Mouse (Mus musculus) kidney, embryonic 15.5 days (tissue): ENCODE data around the gene Flvcr2. TPM values are rescaled to one million over a fixed set of nuclear protein-coding genes. Genes with fewer than 3 reads are reported as not detected.

Source experiments
- ATAC-seq: fragments of 200-750 bp; cut with Nextera tagmentation; replicated peaks from 2 replicates; pipeline ENCODE4 v1.8.0; 2017; ENCODE audit warnings: moderate TSS enrichment; ENCODE audit not compliant: low FRiP score
- H3K27ac ChIP-seq: fragments of 300-500 bp; sonication (generic); 2 replicates; pipeline ENCODE4 v1.5.1; 2015; ENCODE audit warnings: mild to moderate bottlenecking, inconsistent platforms
- H3K27me3 ChIP-seq: fragments of 300-500 bp; sonication (generic); 2 replicates; pipeline ENCODE4 v1.6.1; 2015; ENCODE audit warnings: inconsistent platforms
- H3K36me3 ChIP-seq: fragments of 300-500 bp; sonication (generic); 2 replicates; pipeline ENCODE4 v1.6.1; 2015; ENCODE audit warnings: inconsistent platforms
- H3K4me1 ChIP-seq: fragments of 300-500 bp; sonication (generic); 2 replicates; pipeline ENCODE4 v1.6.1; 2015; ENCODE audit warnings: inconsistent platforms
- H3K4me2 ChIP-seq: fragments of 300-500 bp; sonication (generic); 2 replicates; pipeline ENCODE4 v1.6.1; 2015; ENCODE audit warnings: moderate library complexity, mild to moderate bottlenecking, inconsistent platforms
- H3K4me3 ChIP-seq: fragments of 300-500 bp; sonication (generic); replicated peaks from 2 replicates; pipeline ENCODE4 v1.5.1; 2015; ENCODE audit warnings: mild to moderate bottlenecking, inconsistent platforms
- H3K9ac ChIP-seq: fragments of 300-500 bp; sonication (generic); 2 replicates; pipeline ENCODE4 v1.6.1; 2015; ENCODE audit warnings: mild to moderate bottlenecking, inconsistent platforms
- H3K9me3 ChIP-seq: fragments of 300-500 bp; sonication (generic); replicated peaks from 2 replicates; pipeline ENCODE4 v1.6.1; 2016; ENCODE audit warnings: inconsistent platforms
- WGBS: fragments of 180-500 bp; shearing (Covaris S2); methylation state at CpG from one replicate; pipeline ENCODE4 v1.1.7; 2015; ENCODE audit warnings: mixed read lengths; 5-methylcytosine and 5-hydroxymethylcytosine counted together
- polyA plus RNA-seq: library from polyadenylated mRNA; unstranded; fragments of >200 nt; fragmentation: Nextera tagmentation; extraction: Ambion mirVana; gene quantifications from 2 replicates; pipeline ENCODE4 v1.2.1, GENCODE M21; 2015

The Flvcr2 gene
- polyA plus RNA-seq, 1 experiment from 2014 or later, result 4.4 TPM

DNA sequence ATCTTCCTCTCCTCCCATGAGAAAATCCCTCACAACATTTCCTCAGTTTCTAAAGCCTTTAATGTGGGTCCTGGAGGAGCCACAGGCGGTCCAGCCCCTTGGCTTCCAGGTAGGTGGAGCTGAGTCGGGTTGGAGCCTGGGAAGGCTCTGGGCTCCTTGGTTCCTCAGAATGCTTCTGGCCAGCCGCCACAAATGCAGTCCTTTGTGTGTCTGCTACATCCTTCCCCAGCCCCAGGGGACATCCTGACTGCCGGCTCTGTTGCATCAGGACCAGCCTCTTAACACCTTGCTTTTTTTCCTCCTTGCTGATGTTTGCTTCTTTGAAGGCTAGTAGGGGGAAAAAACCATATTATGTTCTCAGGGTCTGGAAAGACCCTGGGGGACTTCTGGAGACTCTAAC, 21.4 kb downstream of the Flvcr2 start:
- ATAC-seq, result no peak
- 61% methylated on average over 4 of the region's 4 CpGs for WGBS

DNA sequence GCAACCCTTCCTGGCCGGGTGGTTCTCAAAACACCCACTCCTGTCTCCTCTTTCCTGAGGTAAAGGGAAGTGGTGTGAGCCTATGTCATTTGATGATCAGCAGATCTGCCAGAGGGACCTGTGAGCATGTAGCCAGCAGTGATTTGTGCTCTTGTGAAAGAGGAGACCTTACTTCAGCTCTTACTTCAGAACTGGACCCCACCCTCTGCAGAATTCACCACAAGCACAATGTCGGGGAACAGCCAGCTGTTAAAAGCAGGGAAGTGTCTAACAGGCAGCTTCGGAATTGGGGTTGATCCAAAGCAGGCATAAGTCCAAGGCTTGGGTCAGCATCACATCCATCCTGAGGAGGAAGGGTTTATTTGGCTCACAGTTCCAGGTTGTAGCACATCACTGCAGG, 25.0 kb downstream of the Flvcr2 start:
- 46% methylated on average over 3 of the region's 3 CpGs for WGBS

More for the DNA sequence above, 21.4 kb downstream of the Flvcr2 start:
- Histone ChIP-seq H3K4me1 (no peaks in the 10 kb centered on the region), H3K4me2 (no peak overlapping the region), H3K36me3 (no peaks in the 10 kb centered on the region), H3K9ac (no peak overlapping the region), H3K4me3 (no peak overlapping the region), H3K27ac (no peak overlapping the region), H3K27me3 (no peaks in the 10 kb centered on the region), H3K9me3 (no peaks in the 10 kb centered on the region)

GRCm38 (mm10) chr12:85778962-85779361, 32.6 kb downstream of the Flvcr2 start:
- no peaks in the 10 kb centered on the region for H3K27me3 ChIP-seq
- H3K9me3 ChIP-seq, result peaks cover 3% of the 10 kb centered on the region; the same call in 1 of the 2 replicates
- H3K36me3 ChIP-seq, result no peaks in the 10 kb centered on the region
- 40% methylated on average over 3 of the region's 3 CpGs for WGBS
- H3K9ac ChIP-seq, result no peak overlapping the region
- ATAC-seq, result no peak
- no peak overlapping the region for H3K4me3 ChIP-seq
- H3K4me2 ChIP-seq, result no peak overlapping the region
- 0 out of 2 replicates have a peak, but pooled peaks cover 2% of the 10 kb centered on the region for H3K4me1 ChIP-seq
- no peak overlapping the region for H3K27ac ChIP-seq

More for the DNA sequence above, 25.0 kb downstream of the Flvcr2 start:
- Histone ChIP-seq H3K36me3 (no peaks in the 10 kb centered on the region), H3K4me2 (no peak overlapping the region), H3K27ac (no peak overlapping the region), H3K9ac (no peak overlapping the region), H3K4me1 (no peaks in the 10 kb centered on the region), H3K27me3 (no peaks in the 10 kb centered on the region), H3K9me3 (peaks cover 7% of the 10 kb centered on the region), H3K4me3 (no peak overlapping the region)
- no peak for ATAC-seq

DNA sequence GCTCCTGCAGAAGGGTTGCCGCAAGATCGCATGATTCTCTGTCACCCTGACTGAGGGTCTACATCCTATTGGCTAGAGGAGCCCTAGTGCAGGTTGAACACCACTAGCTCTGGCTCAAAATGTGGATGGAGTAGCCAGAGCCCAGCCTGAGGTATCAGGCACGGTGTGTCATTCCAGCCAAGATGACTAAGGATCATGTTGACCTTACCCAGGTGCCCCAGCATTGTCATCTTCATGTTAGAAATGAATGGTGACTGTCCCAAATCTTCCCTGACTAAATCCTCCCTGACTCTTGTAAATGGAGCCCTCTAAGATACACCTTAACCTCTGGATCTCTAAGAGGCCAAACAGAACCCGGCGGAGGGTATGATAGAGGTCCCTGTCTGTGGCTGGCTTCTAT, 33.4 kb downstream of the Flvcr2 start:
- WGBS, result 91% methylated on average over 5 of the region's 5 CpGs
- no peak overlapping the region for H3K4me3 ChIP-seq

GRCm38 (mm10) chr12:85781606-85782005, 35.3 kb downstream of the Flvcr2 start:
- no peaks in the 10 kb centered on the region for H3K36me3 ChIP-seq
- WGBS, result 95% methylated on average over 3 of the region's 3 CpGs

More for the DNA sequence above, 33.4 kb downstream of the Flvcr2 start:
- Histone ChIP-seq H3K36me3 (no peaks in the 10 kb centered on the region), H3K4me2 (no peak overlapping the region), H3K9me3 (no peaks in the 10 kb centered on the region), H3K9ac (no peak overlapping the region), H3K4me1 (peaks cover 4% of the 10 kb centered on the region; the same call in 1 of the 2 replicates), H3K27ac (no peak overlapping the region), H3K27me3 (no peaks in the 10 kb centered on the region)
- no peak for ATAC-seq

GRCm38 (mm10) chr12:85784916-85785815, 38.8 kb downstream of the Flvcr2 start:
- 16% methylated on average over 19 of the region's 19 CpGs for WGBS
- no peak overlapping the region for H3K4me3 ChIP-seq
- H3K9me3 ChIP-seq, result no peaks in the 10 kb centered on the region
- no peak overlapping the region for H3K9ac ChIP-seq
- no peaks in the 10 kb centered on the region for H3K36me3 ChIP-seq
- no peaks in the 10 kb centered on the region for H3K27me3 ChIP-seq
- no peak overlapping the region for H3K27ac ChIP-seq
- ATAC-seq, result peak; percentile 83
- H3K4me1 ChIP-seq, result peaks cover 15% of the 10 kb centered on the region
- H3K4me2 ChIP-seq, result 0 out of 2 replicates have a peak overlapping the region, but pooled peaks have one; percentile 6

More at GRCm38 (mm10) chr12:85781606-85782005, 35.3 kb downstream of the Flvcr2 start:
- Histone ChIP-seq H3K4me2 (no peak overlapping the region), H3K27ac (no peak overlapping the region), H3K4me1 (peaks cover 18% of the 10 kb centered on the region), H3K27me3 (no peaks in the 10 kb centered on the region), H3K9me3 (no peaks in the 10 kb centered on the region), H3K4me3 (no peak overlapping the region), H3K9ac (no peak overlapping the region)
- ATAC-seq, result no peak

DNA sequence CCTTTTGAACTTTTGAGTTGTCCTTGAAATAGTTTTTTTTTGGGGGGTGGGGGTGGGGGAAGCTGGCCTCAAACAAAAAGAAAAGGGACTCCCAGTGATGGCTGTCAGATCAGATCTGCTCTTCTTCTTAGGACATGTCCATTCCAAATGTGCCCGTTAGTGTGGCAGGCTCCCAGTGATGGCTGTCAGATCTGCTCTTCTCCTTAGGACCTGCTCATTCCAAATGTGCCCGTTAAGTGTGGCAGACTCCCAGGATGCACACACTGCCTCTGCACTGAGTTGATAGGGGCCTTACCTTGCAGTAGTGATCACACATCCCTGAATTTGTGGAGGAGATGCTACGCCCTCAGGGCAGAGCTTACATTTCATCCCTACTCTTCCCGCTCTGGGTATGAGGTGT, 45.8 kb downstream of the Flvcr2 start:
- 92% methylated on average over 4 of the region's 4 CpGs for WGBS
- no peak overlapping the region for H3K4me2 ChIP-seq
- no peak overlapping the region for H3K9ac ChIP-seq
- no peaks in the 10 kb centered on the region for H3K27me3 ChIP-seq
- H3K27ac ChIP-seq, result no peak overlapping the region
- no peak overlapping the region for H3K4me3 ChIP-seq
- H3K4me1 ChIP-seq, result peaks cover 7% of the 10 kb centered on the region
- H3K9me3 ChIP-seq, result no peaks in the 10 kb centered on the region
- ATAC-seq, result no peak
- H3K36me3 ChIP-seq, result no peaks in the 10 kb centered on the region

GRCm38 (mm10) chr12:85792821-85793346, 46.5 kb downstream of the Flvcr2 start:
- ATAC-seq, result no peak
- Histone ChIP-seq H3K4me1 (peaks cover 7% of the 10 kb centered on the region), H3K4me3 (no peak overlapping the region), H3K27ac (no peak overlapping the region), H3K9ac (no peak overlapping the region), H3K27me3 (no peaks in the 10 kb centered on the region), H3K9me3 (no peaks in the 10 kb centered on the region), H3K36me3 (no peaks in the 10 kb centered on the region), H3K4me2 (no peak overlapping the region)
- WGBS, result 46% methylated on average over 6 of the region's 6 CpGs

- Histone ChIP-seq H3K4me1 (peaks cover 7% of the 10 kb centered on the region), H3K4me2 (no peak overlapping the region), H3K36me3 (no peaks in the 10 kb centered on the region), H3K9me3 (no peaks in the 10 kb centered on the region), H3K27me3 (no peaks in the 10 kb centered on the region), H3K9ac (no peak overlapping the region), H3K4me3 (no peak overlapping the region), H3K27ac (no peak overlapping the region)
- 80% methylated on average over 2 of the region's 2 CpGs for WGBS
- ATAC-seq, result no peak
Observed at GRCm38 (mm10) chr12:85794094-85794493, 47.8 kb downstream of the Flvcr2 start.

GRCm38 (mm10) chr12:85795551-85795950, 49.2 kb downstream of the Flvcr2 start:
- peaks cover 11% of the 10 kb centered on the region for H3K4me1 ChIP-seq
- WGBS, result 83% methylated on average over 1 of the region's 1 CpGs
- H3K27me3 ChIP-seq, result no peaks in the 10 kb centered on the region
- H3K4me3 ChIP-seq, result no peak overlapping the region
- no peaks in the 10 kb centered on the region for H3K36me3 ChIP-seq
- no peak overlapping the region for H3K4me2 ChIP-seq
- ATAC-seq, result no peak
- no peaks in the 10 kb centered on the region for H3K9me3 ChIP-seq
- no peak overlapping the region for H3K27ac ChIP-seq
- H3K9ac ChIP-seq, result no peak overlapping the region

DNA sequence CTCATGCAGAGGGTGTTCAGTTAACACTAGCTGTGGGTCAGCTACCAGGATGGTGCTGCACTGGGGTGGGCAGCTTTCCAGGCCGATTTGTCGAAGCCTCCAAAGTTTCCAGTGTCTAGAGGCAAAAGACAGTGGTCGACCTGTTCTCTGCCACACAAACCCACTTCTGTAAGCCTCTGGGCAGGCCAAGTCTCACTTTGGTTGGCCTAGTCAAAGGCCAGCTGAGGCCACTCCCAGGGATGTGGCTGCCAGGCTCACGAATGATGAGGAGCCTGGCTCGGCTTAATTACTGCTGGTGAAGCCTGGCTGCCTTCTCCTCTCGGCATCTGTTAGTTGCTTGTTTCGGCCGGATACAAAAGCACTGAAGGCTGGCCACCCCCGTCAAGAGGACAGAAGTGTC, 53.7 kb downstream of the Flvcr2 start:
- H3K4me3 ChIP-seq, result no peak overlapping the region
- no peaks in the 10 kb centered on the region for H3K27me3 ChIP-seq
- H3K9me3 ChIP-seq, result no peaks in the 10 kb centered on the region
- H3K4me2 ChIP-seq, result no peak overlapping the region
- no peak for ATAC-seq
- H3K36me3 ChIP-seq, result no peaks in the 10 kb centered on the region
- H3K4me1 ChIP-seq, result peaks cover 4% of the 10 kb centered on the region; the same call in 1 of the 2 replicates
- H3K27ac ChIP-seq, result no peak overlapping the region
- no peak overlapping the region for H3K9ac ChIP-seq
- WGBS, result 41% methylated on average over 9 of the region's 9 CpGs

GRCm38 (mm10) chr12:85809726-85810125, 63.4 kb downstream of the Flvcr2 start:
- WGBS, result 59% methylated on average over 6 of the region's 6 CpGs
- no peak overlapping the region for H3K9ac ChIP-seq
- H3K4me3 ChIP-seq, result no peak overlapping the region
- no peak for ATAC-seq
- no peaks in the 10 kb centered on the region for H3K9me3 ChIP-seq
- no peak overlapping the region for H3K4me2 ChIP-seq
- H3K4me1 ChIP-seq, result peaks cover 9% of the 10 kb centered on the region
- H3K27me3 ChIP-seq, result no peaks in the 10 kb centered on the region
- H3K36me3 ChIP-seq, result peaks cover 32% of the 10 kb centered on the region
- H3K27ac ChIP-seq, result no peak overlapping the region
